Mouse (Mus musculus): ENCODE data around the gene Vamp2. TPM values are rescaled to one million over a fixed set of nuclear protein-coding genes. Genes with fewer than 3 reads are reported as not detected.

The Vamp2 gene
- total RNA-seq, 2 experiments from 2014 or later, result 59.6 to 65.7 TPM

- intact Hi-C loops (cut with DNase I), result loop anchor here (1.0 to 10.0 kb wide), 3 partner anchors 22 to 181 kb away; no protein-coding TSS in a partner anchor
- DNase-seq (ENCODE audit: low spot score), result peak; percentile 51
These were observed 24.7 kb upstream of the Vamp2 start for GRCm38 (mm10) chr11:69063413-69064201.

- intact Hi-C loops (cut with DNase I), result loop anchor here (10.0 kb wide), 1 partner anchor 180 kb away; no protein-coding TSS in a partner anchor
- DNase-seq (ENCODE audit: low spot score), result no peak
These were observed 23.8 kb upstream of the Vamp2 start for GRCm38 (mm10) chr11:69064259-69065133.

- no peak for DNase-seq (ENCODE audit: low spot score)
- intact Hi-C loops (cut with DNase I), result loop anchor here (10.0 kb wide), 1 partner anchor 179 kb away; no protein-coding TSS in a partner anchor
These were observed 22.8 kb upstream of the Vamp2 start for GRCm38 (mm10) chr11:69065394-69065925.

GRCm38 (mm10) chr11:69066163-69066861 is 22.0 kb upstream of the Vamp2 start:
- DNase-seq (ENCODE audit: low spot score), result no peak
- intact Hi-C loops (cut with DNase I), result loop anchor here (10.0 kb wide), 1 partner anchor 178 kb away; no protein-coding TSS in a partner anchor

- intact Hi-C loops (cut with DNase I), result loop anchor here (1.0 to 10.0 kb wide), 2 partner anchors 83 to 178 kb away; no protein-coding TSS in a partner anchor
- peak; percentile 78 for DNase-seq (ENCODE audit: low spot score)
These were observed 21.3 kb upstream of the Vamp2 start for GRCm38 (mm10) chr11:69066956-69067355.

- peak; percentile 59 for DNase-seq (ENCODE audit: low spot score)
- intact Hi-C loops (cut with DNase I), result loop anchor here (1.0 to 10.0 kb wide), 2 partner anchors 83 to 177 kb away; no protein-coding TSS in a partner anchor
These were observed 20.7 kb upstream of the Vamp2 start for GRCm38 (mm10) chr11:69067601-69068000.

- intact Hi-C loops (cut with DNase I), result loop anchor here (2.0 kb wide), 1 partner anchor 19 kb away; the partner anchor contains the start of gene Vamp2
- no peak for DNase-seq (ENCODE audit: low spot score)
These were observed 18.2 kb upstream of the Vamp2 start for GRCm38 (mm10) chr11:69070093-69070492.

GRCm38 (mm10) chr11:69070590-69071222 is 17.6 kb upstream of the Vamp2 start, which contains the start of gene Tmem107:
TSS of gene Tmem107 (plus strand) at chr11:69070806.
- DNase-seq (ENCODE audit: low spot score), result peak; percentile 90

GRCm38 (mm10) chr11:69071262-69071661 is 17.0 kb upstream of the Vamp2 start:
- intact Hi-C loops (cut with DNase I), result loop anchor here (2.0 kb wide), 1 partner anchor 18 kb away; the partner anchor contains the start of gene Vamp2
- no peak for DNase-seq (ENCODE audit: low spot score)

More at GRCm38 (mm10) chr11:69070590-69071222, 17.6 kb upstream of the Vamp2 start, which contains the start of gene Tmem107:
- intact Hi-C loops (cut with DNase I), result loop anchor here (2.0 kb wide), 1 partner anchor 18 kb away; the partner anchor contains the start of gene Vamp2

GRCm38 (mm10) chr11:69072234-69072633 is 16.1 kb upstream of the Vamp2 start:
- intact Hi-C loops (cut with DNase I), result no loop called here
- DNase-seq (ENCODE audit: low spot score), result no peak

GRCm38 (mm10) chr11:69072666-69073064 is 15.6 kb upstream of the Vamp2 start:
- DNase-seq (ENCODE audit: low spot score), result no peak

GRCm38 (mm10) chr11:69073065-69073888 is 15.0 kb upstream of the Vamp2 start:
- peak; percentile 67 for DNase-seq (ENCODE audit: low spot score)
- intact Hi-C loops (cut with DNase I), result no loop called here

More at GRCm38 (mm10) chr11:69072666-69073064, 15.6 kb upstream of the Vamp2 start:
- intact Hi-C loops (cut with DNase I), result no loop called here

GRCm38 (mm10) chr11:69073951-69074775 is 14.1 kb upstream of the Vamp2 start:
- intact Hi-C loops (cut with DNase I), result no loop called here
- DNase-seq (ENCODE audit: low spot score), result no peak

GRCm38 (mm10) chr11:69074776-69075069 is 13.6 kb upstream of the Vamp2 start:
- intact Hi-C loops (cut with DNase I), result no loop called here
- no peak for DNase-seq (ENCODE audit: low spot score)

- no peak for DNase-seq (ENCODE audit: low spot score)
- intact Hi-C loops (cut with DNase I), result no loop called here
These were observed 12.4 kb upstream of the Vamp2 start for GRCm38 (mm10) chr11:69075764-69076479.

GRCm38 (mm10) chr11:69076572-69076971 is 11.7 kb upstream of the Vamp2 start:
- intact Hi-C loops (cut with DNase I), result no loop called here
- no peak for DNase-seq (ENCODE audit: low spot score)
